Mouse (Mus musculus): ENCODE measurements around the gene Fam83c.
A peak's percentile ranks its signal among the peaks of the same experiment; 100 is the strongest.

Gene Fam83c

DNA sequence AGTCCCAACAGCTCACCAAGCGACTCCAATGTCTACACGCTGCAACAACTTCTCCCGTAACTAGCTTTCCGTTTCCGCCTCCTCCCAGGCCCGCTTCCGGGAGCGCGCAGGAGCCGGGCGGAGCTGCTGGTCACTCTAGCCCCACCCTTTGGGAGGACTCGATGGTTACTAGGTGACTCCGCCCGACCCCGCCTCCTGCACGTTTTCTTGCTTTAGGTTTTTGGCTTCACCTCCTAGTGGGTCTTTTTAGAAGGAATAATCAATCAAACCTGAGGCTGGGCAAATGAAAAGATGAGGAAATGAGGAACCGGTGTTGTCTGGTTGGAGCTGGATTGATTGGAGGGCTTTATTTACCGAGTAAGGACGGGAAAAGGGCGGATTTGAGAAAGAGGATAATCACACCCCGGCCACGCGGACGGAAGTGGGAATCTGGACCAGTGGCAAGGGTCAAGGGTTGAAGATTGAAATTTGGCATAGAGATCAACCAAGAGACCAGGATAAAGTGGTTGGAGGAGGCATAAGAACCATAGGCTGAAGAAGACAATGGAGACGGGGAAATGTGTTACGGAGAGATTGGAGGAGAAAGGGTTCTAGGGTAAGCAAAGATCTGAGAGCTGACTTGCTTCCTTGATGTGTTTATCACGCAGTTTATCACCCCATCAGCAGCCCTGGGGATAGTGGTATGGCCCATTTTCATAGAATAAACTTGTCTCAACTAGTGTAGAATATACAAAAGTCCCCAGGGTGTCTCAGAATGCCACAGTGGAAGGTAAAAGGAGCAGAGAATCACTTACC, 7.8 kb downstream of the Fam83c start, which contains the start of gene Eif6:
TSS of gene Eif6 (minus strand) at position 296 of the 795 bp plus-strand sequence.
- peak; percentile 93 for DNase-seq (ENCODE audit: low read depth)

DNA sequence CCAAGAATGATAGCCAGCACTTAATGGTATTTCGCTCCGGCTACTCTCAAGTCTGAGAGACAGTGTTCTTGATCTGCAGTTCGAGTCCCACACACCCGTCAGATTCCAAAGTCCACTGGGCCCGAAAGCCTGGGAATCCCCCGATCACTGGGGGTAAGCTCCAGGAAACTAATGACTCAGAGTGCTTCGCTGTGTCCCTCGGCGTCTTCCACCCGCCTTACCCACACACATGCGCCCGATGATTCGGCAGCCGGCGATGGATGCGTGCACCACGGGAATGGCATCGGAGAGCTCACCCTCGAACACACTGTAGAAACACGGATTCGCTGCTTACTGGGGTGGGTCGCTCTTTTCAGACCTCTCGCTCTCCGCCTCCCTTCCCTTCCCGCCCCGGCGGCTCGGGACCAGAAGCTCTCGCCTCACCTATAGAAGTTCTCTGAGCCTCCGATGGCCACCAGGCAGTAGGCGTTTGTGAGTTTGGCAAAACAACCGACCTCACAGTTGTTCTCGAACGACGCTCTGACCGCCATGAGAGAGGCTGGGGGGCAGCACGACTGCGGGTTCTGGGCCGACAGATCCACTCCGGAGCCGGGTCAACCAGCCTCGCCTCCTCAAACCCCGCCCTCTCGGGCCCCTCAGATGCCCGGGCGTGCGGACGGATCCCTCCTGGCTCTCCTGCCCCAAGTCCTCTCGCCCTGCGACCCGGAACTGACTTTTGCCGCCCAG, 8.6 kb downstream of the Fam83c start:
- peak; percentile 65 for DNase-seq (ENCODE audit: low read depth)

DNA sequence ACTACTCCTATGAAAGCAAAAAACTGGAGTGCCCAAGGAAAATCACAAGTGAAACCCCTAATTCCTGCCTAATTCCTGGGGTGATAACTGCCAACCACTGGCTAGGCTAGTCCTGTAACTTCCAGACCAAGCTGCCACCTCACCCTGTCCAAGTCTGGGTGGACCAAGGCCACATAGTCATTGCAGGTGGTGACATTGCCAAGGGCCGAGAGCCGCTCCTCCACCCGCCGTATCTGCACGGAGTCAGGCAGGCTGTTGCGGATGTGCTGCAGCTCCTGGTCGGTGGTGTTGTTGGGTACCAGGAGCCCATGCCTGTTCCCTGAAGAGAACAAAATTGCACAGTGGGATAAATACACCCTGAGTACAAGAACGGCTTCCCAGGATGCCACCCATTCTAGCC, 10.9 kb downstream of the Fam83c start:
- no peak for DNase-seq (ENCODE audit: low read depth)

DNA sequence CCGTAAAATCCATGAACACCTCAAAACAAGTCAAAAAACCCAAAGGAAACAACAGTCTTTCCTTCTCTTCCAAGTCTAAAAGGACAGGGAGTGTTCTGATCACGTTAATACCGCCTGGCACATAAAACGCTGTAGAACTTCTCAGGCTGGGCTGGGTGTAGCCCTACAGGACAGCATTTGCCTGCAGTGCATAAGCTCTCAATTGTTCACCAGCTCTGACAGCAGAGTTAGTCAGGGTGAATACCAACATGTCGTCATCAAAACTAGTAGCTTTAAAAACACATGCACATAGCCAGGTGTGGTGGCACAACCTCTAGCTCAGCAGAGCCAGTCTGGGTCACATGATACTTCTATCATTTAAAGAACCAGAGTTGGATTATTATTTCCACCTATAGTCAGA, 13.9 kb downstream of the Fam83c start:
- peak; percentile 38 for DNase-seq (ENCODE audit: low read depth)

DNA sequence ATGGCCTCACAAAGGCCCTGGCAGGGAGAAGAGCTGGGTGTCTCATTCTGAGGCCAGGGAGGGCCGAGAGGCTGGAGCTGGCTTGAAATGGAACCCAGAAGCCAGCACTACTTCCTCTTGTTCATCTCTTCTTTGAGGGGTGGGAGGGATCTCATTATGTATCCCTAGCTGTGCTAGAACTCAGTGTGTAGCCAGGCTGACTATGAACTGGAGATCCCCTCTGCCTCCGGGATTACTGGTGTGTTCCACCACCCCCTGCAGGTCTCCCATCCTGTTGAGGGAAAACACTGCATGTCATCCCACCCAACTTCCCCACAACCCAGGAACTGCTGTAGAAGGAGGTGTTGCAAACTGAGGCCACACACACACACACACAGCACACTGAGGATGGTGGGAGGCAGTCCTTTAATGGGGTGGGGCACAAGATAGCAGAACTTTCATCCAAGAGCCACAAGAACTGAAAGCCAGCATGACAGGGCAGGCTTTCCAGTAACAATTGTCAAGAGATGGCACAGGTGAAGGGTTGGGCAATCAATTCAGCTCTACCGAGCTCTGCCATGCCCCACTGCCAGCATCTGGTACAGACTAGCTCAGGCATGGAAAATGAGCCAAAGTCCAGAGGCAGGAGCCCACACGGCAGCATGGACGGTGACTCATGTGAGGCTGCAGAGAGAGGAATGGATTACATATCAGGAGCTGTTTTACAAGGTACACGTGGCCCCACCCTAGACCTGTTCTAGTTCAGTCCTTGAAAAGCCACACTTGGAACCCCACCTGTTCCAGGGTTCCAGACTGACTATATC, 15.0 kb downstream of the Fam83c start:
- peak; percentile 80 for DNase-seq (ENCODE audit: low read depth)

GRCm38 (mm10) chr2:155819392-155819448, 15.4 kb downstream of the Fam83c start, which contains the start of gene BC029722:
Gene BC029722, minus strand, starts transcription at chr2:155819426.
- no peak for DNase-seq (ENCODE audit: low read depth)

DNA sequence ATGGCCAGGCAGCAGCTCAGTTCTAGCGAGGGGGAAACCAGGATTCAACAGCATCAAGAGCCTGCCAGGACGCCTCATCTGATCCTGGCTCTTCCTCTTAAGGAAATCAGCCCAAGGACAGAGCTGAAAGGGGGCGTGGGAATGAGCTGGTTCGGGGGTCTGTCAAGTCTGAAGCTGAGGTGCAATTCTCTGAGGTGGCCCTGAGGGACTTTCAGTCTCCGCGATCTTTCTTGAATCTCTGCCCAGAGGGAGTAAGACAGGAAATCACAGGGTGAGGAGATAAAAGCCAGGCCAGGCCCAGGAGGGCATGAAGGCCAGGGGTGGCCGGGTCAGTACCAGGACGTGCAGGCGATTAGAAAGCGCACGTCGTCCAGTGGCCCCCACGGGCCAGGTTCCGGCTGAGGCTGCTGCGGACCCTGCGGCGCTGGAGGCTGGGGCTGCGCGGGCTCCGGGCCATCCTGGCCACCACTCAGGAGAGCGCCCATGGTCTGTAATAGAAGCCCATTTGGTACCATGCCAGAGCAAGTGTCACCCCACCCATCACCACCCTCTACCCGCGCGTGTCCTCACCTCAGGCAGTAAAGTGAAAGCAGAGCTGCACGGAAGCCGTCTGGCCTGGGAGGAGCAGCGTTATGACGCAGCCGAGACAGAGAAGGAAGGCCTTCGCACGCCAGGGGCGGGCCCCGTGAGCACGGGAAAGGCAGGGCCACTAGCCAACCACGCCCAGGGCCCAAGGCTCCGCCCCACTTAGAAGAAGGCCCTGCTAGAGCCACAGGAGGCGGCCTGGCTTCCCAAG, 15.9 kb downstream of the Fam83c start:
- peak; percentile 97 for DNase-seq (ENCODE audit: low read depth)

DNA sequence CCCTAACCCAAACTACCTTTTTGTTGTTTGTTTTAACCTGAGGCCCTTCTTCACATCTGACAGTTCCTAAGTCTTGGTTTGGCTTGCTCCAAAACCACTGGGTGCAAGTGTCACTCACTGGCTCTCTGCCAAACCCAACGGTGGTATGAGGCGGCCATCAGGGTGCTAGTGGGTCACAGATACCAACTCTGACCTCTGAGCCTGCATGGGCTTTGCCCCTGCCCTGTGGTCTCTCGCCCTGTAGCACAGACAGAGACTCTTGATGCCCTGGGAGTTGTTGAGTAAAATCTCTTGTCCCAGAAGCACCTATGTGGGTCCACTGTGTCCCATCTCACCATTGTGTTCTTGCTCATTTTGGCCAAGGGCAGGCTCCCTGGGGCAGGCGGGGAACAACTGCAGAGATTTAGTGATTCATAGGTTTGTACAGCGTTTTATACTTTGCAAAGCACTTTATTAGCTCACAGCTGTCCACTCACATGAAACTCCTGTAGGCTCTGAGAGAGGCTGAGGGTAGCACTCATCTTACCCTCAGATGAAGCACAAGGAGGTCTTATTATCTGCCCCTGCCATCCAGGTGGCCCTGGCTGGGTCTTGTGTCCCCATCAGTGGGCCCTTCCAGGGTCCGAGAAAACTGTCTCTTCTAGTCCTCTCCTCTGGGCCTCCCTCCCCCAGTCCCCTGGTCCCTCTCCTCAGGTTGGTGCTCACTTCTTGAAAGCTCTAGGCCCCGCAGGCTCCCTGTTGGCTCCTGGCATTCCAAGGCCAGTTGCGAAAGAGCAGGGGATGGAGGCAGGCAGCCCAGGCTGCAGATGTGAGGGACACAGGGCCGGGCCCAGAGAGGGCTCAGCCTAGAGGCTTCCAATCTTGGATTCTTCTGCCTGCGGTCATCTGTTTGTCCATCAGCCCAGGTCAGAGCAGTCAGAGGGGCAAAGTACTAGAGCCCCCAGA, 17.1 kb downstream of the Fam83c start:
- DNase-seq (ENCODE audit: low read depth) = peak; percentile 90

- no peak for DNase-seq (ENCODE audit: low read depth)
Observed at GRCm38 (mm10) chr2:155816179-155816578, 18.5 kb downstream of the Fam83c start.

DNA sequence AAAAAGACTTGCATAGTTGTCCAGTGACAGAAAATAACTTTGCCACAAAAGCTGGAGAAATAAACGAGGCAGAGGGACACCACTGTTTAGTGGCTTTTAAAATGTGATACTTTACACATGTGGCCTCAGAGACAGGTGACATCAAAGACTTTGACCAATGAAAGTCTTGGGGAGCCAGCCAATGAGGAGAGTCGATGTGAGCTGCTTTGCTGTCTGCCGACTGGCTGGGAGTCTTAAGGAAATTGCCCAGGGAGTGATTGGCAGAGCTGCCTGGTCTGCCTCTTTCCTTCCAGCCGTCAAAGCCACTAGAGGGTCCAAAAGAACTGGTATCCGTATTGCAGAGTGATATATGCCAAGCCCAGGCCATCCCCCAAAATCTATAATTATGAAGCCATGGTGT, 19.8 kb downstream of the Fam83c start:
- no peak for DNase-seq (ENCODE audit: low read depth)

- no peak for DNase-seq (ENCODE audit: low read depth)
Observed at GRCm38 (mm10) chr2:155812637-155813036, 22.0 kb downstream of the Fam83c start.

DNA sequence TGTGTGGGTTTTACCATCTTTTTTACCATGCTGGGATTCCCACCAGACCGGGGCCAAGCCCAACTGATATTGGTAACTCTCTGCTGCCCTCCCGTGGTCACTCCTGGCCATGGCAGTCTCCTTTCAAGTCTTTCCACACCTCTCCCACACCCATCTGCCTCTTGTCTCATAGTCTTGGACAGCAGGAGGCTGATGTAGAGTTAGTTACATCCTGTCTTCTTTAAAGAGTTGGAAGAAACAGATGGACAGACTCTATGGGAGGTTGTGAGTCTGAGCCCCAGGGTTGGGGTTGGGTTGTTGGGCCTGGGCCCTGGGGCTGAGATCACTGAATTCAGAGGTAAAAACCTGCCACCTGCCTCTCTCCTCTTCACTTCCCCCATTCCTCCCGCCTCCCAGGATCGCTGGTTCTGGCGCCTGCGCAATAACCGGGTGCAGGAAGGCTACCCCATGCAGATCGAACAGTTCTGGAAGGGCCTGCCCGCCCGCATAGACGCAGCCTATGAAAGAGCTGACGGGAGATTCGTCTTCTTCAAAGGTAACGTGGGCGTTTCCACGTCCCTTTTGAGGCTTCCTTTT, 22.7 kb downstream of the Fam83c start:
- DNase-seq (ENCODE audit: low read depth) = peak; percentile 80

DNA sequence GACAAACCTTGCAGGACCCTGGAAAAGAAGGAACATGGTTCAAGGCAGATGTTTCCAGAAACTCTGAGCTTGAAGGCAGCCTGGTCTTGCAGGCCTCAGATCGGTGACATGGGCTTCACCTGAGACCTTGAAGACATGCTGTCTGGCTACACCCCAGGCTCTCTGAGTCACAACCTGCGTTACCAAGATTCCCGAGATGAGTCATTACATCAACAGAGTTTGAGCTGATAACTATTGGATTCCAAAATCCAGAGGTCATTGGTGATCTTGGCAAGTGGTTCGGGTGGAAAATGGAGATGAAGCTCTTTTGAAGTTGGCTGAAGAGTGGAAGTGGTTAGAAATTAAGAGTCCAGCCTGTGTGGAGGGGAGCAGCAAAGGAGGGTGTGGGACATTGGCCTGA, 25.0 kb downstream of the Fam83c start:
- DNase-seq (ENCODE audit: low read depth) = peak; percentile 67

GRCm38 (mm10) chr2:155807408-155807807, 27.2 kb downstream of the Fam83c start:
- no peak for DNase-seq (ENCODE audit: low read depth)

DNA sequence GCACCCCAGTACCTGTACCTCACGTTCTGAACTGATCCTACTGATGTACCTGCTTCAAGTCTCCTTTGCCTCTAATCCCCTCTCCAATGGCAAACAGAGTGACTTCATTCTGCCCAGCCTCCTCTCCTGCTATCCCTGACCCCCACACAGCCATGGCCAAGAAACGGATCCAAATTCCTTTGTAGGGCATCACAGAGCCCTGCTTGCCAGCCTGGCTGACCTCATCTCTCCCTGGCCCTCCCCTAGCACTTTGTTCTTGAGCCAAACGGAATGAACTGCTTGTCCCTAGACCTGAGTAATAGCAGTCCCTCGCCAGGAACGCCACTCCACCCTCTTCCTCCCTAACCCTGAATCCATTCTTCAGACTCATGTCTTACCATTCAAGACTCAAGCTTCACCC, 28.1 kb downstream of the Fam83c start:
- DNase-seq (ENCODE audit: low read depth) = peak; percentile 48

DNA sequence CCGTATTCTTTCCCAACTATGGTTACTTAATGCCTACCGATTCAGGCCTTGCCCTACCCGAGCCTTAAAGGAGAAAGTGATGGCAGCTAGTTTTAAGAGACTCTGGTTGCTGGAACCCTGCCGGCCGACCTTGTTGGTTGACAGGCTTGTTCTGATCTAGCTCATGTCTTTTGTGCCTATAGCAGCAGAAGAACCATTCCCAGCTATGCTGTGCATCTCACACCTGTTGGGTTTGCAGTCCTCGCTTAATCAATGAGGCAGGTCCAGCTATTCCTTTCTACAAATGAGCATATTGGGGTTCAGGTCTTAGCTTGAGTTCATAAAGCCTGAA, 28.8 kb downstream of the Fam83c start:
- DNase-seq (ENCODE audit: low read depth) = no peak

DNA sequence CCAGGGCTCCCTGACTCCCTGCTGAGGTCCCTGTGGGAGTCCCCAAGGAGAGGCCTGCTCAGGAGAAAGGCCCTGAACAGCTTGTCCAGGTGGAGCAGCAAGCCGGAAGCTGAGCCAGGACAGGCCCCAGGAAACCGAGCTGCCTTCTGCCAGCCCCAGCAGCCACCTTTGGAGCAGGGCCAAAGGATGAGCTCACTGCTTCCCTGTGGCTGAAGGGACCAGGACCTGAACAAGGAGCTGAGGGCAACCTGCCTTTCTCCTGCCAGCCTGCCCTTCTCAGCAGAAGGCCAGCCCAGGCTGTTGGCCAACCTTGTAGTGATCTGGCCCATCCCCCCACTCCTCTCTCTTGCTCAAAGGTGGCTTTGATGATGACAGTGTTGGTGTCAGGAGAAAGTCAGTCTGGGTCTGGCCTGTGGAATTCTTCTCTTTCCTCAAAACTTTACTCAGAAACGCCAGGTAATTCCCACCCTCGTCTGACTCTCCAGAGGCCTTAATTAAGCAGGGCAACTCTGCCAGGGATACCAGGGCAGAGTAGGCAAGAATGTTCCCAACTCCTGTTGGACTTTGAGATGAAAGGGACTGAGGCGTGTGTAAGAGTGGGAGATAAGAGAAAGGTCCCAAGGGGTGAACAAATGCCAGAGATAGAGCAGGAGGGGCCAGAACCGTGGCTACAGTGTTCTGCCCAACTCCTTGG, 29.3 kb downstream of the Fam83c start:
- peak; percentile 66 for DNase-seq (ENCODE audit: low read depth)

DNA sequence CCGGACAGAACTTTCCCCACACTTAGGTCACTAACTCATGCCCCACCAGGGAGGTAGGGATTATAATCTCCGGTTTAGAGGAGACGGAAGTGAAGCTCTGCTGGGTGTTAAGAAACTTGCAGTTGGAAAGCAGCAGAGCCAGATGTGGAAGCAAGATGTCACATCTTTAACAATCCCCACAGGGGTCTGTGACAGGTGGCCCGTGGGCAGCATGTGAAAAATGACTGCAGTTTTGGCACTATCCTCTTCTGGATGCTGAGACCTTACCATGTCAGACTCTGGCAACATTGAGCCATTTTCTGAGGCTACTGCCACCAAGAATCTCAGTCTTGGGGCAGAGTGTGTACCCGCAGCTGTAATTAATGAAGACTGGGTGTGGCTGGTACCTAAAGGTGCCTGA, 30.6 kb downstream of the Fam83c start:
- no peak for DNase-seq (ENCODE audit: low read depth)

- peak; percentile 61 for DNase-seq (ENCODE audit: low read depth)
Observed at GRCm38 (mm10) chr2:155802761-155803160, 31.9 kb downstream of the Fam83c start.

DNA sequence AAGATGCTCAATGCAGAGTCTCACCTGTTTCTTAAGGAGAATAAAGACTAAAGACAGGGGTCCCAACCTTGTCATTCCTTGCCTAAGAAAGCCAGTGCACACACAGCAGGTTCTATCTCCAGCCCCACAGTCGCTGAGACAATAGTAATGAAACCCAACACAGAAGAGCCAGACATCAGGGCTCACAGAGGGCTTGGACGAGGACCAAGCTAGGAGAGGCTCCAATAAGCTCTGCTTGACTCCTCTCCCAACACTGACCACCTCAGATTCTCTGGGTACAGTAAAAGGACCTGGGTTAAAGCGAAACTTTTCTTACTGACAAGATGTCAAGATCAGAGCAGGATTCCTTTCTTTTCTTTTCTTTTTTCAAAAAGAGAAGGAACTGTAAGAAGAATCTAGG, 36.0 kb downstream of the Fam83c start:
- DNase-seq (ENCODE audit: low read depth) = no peak

All from NIH3T3 (cell line).